Mouse (Mus musculus): ENCODE data around the gene Zmpste24.

- TF ChIP-seq CTCF (IDR thresholded peaks at IDR 0.05; ENCODE audit: low read depth, low read length): no peak
- no peak for TF ChIP-seq POLR2A (IDR thresholded peaks at IDR 0.05; ENCODE audit: extremely low read depth, insufficient read depth, low read length)
Measured at GRCm38 (mm10) chr4:121040323-121040722, 57.7 kb downstream of the Zmpste24 start.
